Mouse (Mus musculus): ENCODE data around the gene Cfap45. TPM values are rescaled to one million over a fixed set of nuclear protein-coding genes. Genes with fewer than 3 reads are reported as not detected.

The Cfap45 gene
- total RNA-seq, 2 experiments from 2014 or later = 4.2 to 4.8 TPM

DNA sequence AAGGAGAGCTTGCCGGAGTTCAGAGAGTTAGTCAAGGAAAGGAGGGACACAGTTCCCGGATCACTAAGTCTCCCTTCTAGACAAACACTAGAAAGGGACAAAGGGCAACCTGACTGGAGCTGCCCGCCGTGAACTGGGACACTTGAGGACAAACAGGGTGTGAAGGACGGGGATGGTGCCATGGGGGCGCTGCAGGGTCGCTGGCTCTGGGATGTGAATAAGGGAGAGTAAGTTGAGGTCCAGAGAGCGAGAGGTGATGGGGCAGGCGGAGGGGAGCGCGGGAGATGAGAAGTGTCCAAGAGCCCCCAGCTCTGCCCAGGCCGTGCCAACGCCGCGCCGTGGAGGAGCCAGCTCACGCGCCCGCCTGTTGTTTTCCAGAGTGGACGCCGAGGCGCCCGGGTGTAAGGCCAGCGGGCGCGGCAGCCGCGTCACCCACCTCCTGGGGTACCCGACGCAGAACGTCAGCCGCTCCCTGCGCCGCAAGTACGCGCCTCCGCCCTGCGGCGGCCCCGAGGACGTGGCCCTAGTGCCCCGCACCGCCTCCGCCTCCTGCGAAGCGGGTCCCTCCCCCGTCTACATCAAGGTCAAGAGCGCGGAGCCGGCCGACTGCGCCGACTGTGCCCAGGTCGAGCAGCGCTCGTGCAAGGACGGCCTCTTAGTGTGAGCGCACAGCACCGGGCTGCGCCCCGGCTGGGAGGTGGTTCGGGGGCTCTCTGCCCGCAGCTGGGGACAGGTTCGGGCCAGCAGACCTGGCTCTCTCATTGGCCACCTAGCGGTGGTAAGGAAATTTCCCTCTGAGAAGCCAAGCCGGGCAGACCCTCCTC, 42.3 kb downstream of the Cfap45 start:
- TF ChIP-seq CTCF (conservative IDR thresholded peaks at IDR 0.05) = peak; percentile 85
- DNase-seq (ENCODE audit: low spot score in 2 of 2) = peak; percentile 37 to 61
- H3K4me3 ChIP-seq = peak overlapping the region; percentile 70
- H3K27ac ChIP-seq = peak overlapping the region; percentile 79

DNA sequence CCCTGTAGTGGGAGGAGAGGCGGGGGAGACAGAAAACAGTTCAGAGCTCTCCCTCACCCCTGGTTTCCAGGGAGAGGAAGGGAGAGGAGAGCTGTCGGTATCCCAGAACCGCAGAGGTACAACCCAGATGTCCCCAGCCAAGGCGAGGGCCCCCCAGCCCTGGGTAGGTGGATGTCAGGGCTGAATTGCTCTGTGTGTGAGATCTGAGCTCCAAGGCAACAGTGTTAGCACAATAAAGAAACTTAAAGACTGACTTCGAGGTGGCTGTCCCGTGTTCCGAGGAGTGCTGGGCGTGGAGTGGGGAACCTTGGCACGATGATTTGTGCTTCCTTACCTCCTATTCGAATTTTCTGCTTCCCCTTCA, 42.8 kb downstream of the Cfap45 start:
- DNase-seq (ENCODE audit: low spot score in 2 of 2) = no peak
- Histone ChIP-seq H3K27ac (peak overlapping the region; percentile 79), H3K4me3 (peak overlapping the region; percentile 70)
- TF ChIP-seq CTCF (conservative IDR thresholded peaks at IDR 0.05) = no peak

DNA sequence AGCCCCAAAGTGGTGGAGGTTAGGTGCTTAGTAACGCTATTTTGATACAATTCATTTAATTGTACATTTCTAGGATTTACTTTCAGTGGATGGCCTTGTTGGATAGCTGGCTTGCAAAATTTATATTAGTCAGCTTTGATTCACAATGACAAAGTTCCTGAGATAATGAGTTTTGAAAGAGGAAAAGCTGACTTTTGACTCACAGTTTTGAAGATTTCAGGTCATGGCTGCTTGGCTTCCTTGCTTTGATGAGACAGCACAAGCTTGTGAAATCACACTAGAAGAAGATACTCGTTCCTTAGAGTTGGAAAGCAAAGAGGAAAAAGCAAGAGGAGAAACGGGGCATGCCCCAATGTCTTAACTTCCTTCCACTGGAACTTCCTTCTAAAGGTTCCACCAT, 45.5 kb downstream of the Cfap45 start:
- Histone ChIP-seq H3K27ac (no peak overlapping the region), H3K4me3 (no peak overlapping the region)
- TF ChIP-seq CTCF (conservative IDR thresholded peaks at IDR 0.05) = no peak
- DNase-seq (ENCODE audit: low spot score in 2 of 2) = no peak

DNA sequence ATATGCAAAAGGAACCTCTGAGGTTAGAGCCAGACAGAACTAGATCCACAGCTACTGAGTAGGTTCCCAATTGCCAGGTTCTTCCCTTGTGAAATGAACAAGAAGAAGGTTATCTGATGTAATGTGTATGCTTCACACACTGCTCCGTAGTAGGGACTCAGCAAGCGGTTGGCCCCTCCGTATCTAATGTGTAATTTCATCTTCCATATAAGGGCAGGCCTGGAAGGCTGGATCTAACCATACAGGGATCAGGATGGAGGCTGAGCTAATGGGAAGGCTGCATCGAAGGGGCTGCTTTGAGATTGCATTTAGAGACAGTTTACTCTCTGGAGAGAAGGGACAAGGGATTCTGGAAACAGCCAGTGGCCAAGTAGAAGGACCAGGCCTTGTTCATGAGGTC, 47.2 kb downstream of the Cfap45 start:
- no peak for DNase-seq (ENCODE audit: low spot score in 2 of 2)
- no peak for TF ChIP-seq CTCF (conservative IDR thresholded peaks at IDR 0.05)

DNA sequence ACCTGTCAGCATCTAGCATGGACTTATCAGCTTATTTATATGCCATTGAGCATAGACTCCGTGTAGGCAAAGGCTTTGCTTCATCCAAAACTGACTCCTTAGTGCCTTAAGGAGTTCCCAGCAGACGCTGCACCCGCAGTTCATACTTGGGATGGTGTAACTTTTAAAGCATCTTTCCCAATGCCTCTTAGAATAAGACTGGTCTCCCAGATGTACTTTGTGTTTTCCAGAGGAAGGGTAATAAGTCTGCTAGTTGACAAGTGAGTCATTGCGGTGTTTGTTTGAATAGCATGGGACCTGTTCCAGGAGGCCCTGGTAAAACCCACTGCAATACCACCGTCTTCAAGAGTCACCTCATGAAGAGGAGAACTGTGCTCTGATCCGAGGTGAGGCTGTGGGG, 59.5 kb downstream of the Cfap45 start:
- TF ChIP-seq CTCF (conservative IDR thresholded peaks at IDR 0.05) = no peak

More for the DNA sequence above, 47.2 kb downstream of the Cfap45 start:
- H3K27ac ChIP-seq = no peak overlapping the region
- H3K4me3 ChIP-seq = no peak overlapping the region

DNA sequence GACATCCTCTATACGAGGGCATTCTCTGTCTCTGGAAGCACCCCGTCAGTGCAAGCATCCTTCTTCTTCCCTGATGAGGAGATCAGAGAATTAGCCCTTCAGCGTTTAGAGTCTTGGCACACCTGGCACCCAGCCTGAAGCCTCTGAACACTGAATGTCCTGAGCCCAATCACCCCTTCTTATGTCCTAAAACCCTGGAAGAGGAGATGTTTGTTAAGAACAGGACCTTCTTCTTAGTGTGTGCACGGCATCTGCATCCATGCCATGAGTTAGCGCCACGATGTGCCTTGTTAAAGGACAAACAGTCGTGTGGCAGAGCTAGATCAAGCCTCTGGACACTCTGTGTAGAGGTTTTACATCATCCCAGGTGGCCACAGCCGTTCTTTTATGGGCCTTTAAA, 61.8 kb downstream of the Cfap45 start:
- DNase-seq (ENCODE audit: low spot score in 2 of 2) = no peak
- Histone ChIP-seq H3K27ac (no peak overlapping the region), H3K4me3 (no peak overlapping the region)
- TF ChIP-seq CTCF (conservative IDR thresholded peaks at IDR 0.05) = no peak

More for the DNA sequence above, 59.5 kb downstream of the Cfap45 start:
- H3K4me3 ChIP-seq = no peak overlapping the region
- DNase-seq (ENCODE audit: low spot score in 2 of 2) = no peak
- no peak overlapping the region for H3K27ac ChIP-seq

DNA sequence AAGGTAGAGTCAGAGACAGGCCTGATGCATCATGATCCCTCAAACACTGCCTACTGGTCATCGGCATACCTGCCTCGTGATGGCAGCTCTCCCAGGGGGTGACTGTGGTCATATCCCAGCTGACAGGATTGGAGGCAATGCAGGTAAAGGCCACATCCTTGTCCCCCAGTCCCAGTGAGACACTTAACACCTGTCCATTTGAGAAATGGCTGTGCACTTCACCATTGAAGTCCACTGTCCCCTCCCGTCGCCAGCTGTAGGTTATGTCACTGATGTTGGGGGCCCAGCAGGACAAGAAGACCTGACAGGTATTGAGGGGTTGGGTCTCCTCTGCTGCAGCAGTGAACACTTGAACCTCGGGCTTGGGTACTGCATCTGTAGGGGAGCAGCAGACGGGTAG, 63.7 kb downstream of the Cfap45 start:
- Histone ChIP-seq H3K27ac (no peak overlapping the region), H3K4me3 (no peak overlapping the region)
- TF ChIP-seq CTCF (conservative IDR thresholded peaks at IDR 0.05) = no peak
- no peak for DNase-seq (ENCODE audit: low spot score in 2 of 2)

DNA sequence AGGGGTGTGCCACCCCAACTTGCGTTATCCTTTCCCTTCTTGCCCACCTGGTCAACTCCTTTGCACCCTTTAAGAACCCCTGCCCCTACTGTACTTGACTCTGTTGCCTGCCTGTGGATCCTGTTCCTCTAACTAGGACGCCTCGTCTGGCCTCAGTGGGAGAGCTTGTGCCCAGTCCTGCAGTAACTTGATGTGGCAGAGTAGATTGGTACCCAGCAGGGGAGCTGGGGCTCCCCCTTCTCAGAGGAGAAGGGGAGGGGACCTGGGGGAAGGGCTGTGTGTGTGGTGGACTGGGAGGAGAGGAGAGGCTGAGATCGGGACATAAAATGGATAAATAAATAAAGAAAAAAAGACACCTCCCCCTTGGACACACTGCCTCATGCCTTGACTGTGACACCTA, 64.4 kb downstream of the Cfap45 start:
- no peak for TF ChIP-seq CTCF (conservative IDR thresholded peaks at IDR 0.05)
- Histone ChIP-seq H3K27ac (no peak overlapping the region), H3K4me3 (no peak overlapping the region)
- no peak for DNase-seq (ENCODE audit: low spot score in 2 of 2)

DNA sequence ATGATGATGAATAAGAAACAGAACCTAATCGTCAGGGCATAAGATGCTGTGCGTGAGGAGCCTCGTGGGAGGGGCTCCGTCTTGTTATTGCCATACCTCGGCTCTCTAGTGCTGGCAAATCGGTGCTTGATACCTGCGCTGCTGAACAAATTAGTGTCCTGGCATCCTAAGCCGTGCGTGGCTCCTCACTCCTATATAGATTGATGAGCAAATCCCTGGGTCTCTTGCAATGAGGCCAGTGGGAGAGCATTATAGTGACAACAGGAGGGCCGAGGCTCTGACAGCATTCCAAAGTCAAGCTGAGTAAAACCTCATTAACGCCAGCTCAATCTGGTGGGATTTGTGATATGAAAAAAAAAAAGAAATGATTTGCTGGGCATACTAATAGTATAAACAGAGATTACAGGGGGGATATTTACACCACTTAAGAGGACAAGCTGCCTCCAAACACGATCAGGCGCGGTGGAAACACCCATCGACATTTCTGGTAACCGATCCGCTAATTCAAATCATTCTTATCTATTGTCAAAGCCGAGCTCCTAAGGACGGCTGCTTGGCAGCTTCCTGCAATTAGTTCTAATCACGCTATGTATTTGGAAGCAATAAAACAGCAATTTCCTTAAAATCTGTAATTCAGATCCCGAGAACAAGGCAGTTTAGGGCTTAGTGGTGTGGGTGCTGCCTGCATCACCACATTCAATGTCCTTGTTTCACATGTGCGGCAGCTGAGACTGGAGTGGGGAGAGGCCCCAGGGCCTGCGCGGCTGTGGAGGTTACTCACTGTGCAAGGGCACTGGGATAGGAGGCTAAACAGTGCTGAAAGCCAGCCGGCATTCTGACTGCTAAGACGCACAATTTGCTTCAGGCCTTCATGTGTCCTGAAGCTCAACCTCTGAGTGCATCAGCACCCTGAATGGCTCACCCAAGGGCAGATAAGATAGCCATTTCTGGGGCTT, 65.3 kb downstream of the Cfap45 start:
- DNase-seq (ENCODE audit: low spot score in 2 of 2) = no peak
- Histone ChIP-seq H3K4me3 (no peak overlapping the region), H3K27ac (no peak overlapping the region)
- TF ChIP-seq CTCF (conservative IDR thresholded peaks at IDR 0.05) = no peak

DNA sequence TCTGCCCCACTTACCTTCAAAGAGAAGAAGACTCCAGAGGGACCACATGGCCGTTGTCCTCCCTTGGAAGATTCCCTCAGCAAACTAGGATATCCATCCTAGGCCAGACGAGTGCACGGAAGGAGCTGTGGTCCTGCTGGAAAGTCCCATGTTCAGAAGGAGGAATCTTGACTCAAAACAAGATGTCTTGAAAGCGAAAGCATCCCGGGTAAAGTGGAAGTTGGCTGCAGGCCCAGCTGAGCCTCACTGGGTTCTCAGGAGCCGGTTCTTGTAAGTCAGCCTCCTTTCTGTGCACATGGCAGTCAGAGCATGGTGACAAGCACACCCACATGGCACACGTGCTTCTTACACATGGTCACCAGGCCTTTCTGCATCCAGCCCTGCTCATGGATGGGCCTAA, 69.8 kb downstream of the Cfap45 start, which contains the start of gene Slamf8:
TSS of gene Slamf8 (minus strand) at position 184 of the 400 bp plus-strand sequence.
- TF ChIP-seq CTCF (conservative IDR thresholded peaks at IDR 0.05) = no peak
- no peak for DNase-seq (ENCODE audit: low spot score in 2 of 2)
- no peak within 1 kb of the TSS for H3K4me3 ChIP-seq
- no peak within 1 kb of the TSS for H3K27ac ChIP-seq

DNA sequence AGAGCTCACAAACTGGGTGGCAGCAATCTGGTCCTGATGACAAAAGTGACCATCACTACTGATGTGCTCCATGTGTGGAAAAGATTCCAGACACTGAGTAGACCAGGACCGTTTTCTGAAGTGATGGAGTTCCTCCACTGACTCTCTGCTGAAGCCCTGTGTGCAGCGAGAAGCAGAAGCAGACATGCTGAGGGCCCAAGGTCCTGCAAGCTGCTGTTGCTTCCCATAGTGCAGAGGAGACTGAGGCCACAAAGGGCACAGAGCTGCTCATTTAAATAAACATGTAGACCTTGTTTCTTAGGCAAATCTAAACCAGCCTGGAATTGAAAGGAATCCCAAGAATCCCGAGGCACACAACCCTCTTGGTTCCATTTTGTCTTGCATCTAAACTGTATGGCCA, 72.7 kb downstream of the Cfap45 start:
- no peak overlapping the region for H3K27ac ChIP-seq
- H3K4me3 ChIP-seq = no peak overlapping the region
- no peak for DNase-seq (ENCODE audit: low spot score in 2 of 2)
- no peak for TF ChIP-seq CTCF (conservative IDR thresholded peaks at IDR 0.05)

DNA sequence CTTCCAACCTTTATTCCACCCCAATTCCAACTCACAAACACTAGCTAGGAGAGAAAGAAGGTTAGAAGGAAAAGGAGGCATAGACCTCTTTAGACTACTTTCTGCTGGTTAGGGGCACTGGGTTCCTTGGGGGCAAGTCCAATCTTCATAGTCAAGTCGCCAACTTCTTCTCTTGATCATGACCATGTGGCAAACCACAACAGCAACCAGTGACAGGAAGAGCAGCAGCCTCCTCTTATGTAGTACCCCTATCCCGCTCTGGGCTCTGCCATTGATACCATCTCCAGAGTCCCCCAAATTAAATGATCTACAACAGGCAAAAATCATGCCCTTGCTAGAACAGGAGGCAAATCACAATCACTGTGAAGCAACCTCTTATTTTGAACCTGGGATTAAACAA, 73.4 kb downstream of the Cfap45 start:
- TF ChIP-seq CTCF (conservative IDR thresholded peaks at IDR 0.05) = no peak
- no peak overlapping the region for H3K4me3 ChIP-seq
- H3K27ac ChIP-seq = no peak overlapping the region
- DNase-seq (ENCODE audit: low spot score in 2 of 2) = no peak

DNA sequence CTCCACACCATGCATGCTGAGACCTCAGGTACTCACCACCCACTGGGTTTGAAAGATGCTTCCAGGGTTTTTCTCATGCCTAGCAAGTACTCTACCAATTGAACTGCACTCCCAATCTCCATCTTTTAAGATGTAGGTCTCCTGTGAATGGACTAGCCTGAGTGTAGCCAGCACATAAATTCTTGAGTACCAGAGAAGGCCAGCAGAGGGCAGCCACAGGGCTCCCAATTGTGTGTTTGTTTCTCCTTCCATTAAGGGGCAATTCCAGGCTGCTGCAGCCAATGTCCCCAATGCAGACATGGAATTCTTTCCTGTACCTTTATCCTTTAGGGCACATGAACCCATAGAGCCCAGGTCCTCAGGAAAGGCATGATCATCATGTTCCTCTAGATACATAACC, 73.9 kb downstream of the Cfap45 start:
- DNase-seq (ENCODE audit: low spot score in 2 of 2) = peak in 1 of 2 experiments; percentile 46
- H3K4me3 ChIP-seq = no peak overlapping the region
- H3K27ac ChIP-seq = no peak overlapping the region
- TF ChIP-seq CTCF (conservative IDR thresholded peaks at IDR 0.05) = peak; percentile 86

Other genes starting within 250 kb of the Cfap45 start
- gene Atp1a2, start 222.7 kb upstream of the Cfap45 start, total RNA-seq (2021) = 100 to 1,000 TPM; 585 to 600 TPM
- gene Kcnj9, start 191.5 kb upstream of the Cfap45 start, total RNA-seq (2021) = 10 to 100 TPM; 67.2 to 69.2 TPM
- 10 to 100 TPM; 83.2 to 91.6 TPM for gene Kcnj10, start 179.6 kb upstream of the Cfap45 start, total RNA-seq (2021)
- 1 to 10 TPM; 8.3 to 9.2 TPM for gene Pigm, start 144.3 kb upstream of the Cfap45 start, total RNA-seq (2021)
- gene Slamf9, start 45.4 kb upstream of the Cfap45 start, total RNA-seq (2021) = under 1 TPM in 1 of 2 experiments, not detected in 1; 0.38 TPM
- 1 to 10 TPM; 5.7 to 9.2 TPM for gene Igsf9, start 39.0 kb upstream of the Cfap45 start, total RNA-seq (2021)
- 10 to 100 TPM in 1 of 2 experiments, 1 to 10 TPM in 1; 7.9 to 13.1 TPM for gene Tagln2, start 20.8 kb upstream of the Cfap45 start, total RNA-seq (2021)
- under 1 TPM; 0.41 to 0.61 TPM for gene Vsig8, start 35.1 kb downstream of the Cfap45 start, total RNA-seq (2021)
- not detected for gene Slamf8, start 69.8 kb downstream of the Cfap45 start, total RNA-seq (2021)
- not detected for gene Fcrl6, start 81.8 kb downstream of the Cfap45 start, total RNA-seq (2021)
- 1 to 10 TPM; 6.6 to 7.5 TPM for gene Dusp23, start 112.2 kb downstream of the Cfap45 start, total RNA-seq (2021)
- not detected for gene Crp, start 177.3 kb downstream of the Cfap45 start, total RNA-seq (2021)